Mouse (Mus musculus): Measurements from ENCODE around the gene Lefty1.
A peak's percentile ranks its signal among the peaks of the same experiment; 100 is the strongest.
"Not testable (repeated sequence)": the region's sequence is repeated elsewhere in the genome, so short reads cannot be mapped to it uniquely, and the experiment has no call there.

Gene Lefty1

GRCm38 (mm10) chr1:180956401-180956800 is 21.6 kb downstream of the Lefty1 start:
- no peak for DNase-seq (ENCODE audit: low spot score)

GRCm38 (mm10) chr1:180956973-180957381 is 22.2 kb downstream of the Lefty1 start:
- no peak for DNase-seq (ENCODE audit: low spot score)

- DNase-seq (ENCODE audit: low spot score), result no peak
These were observed 23.2 kb downstream of the Lefty1 start for GRCm38 (mm10) chr1:180957989-180958388.

GRCm38 (mm10) chr1:180958797-180959196 is 24.0 kb downstream of the Lefty1 start:
- DNase-seq (ENCODE audit: low spot score), result no peak

- no peak for DNase-seq (ENCODE audit: low spot score)
These were observed 31.0 kb downstream of the Lefty1 start for GRCm38 (mm10) chr1:180965786-180966185.

- DNase-seq (ENCODE audit: low spot score), result no peak
These were observed 31.7 kb downstream of the Lefty1 start for GRCm38 (mm10) chr1:180966542-180966941.

- no peak for DNase-seq (ENCODE audit: low spot score)
These were observed 32.4 kb downstream of the Lefty1 start for GRCm38 (mm10) chr1:180967261-180967660.

GRCm38 (mm10) chr1:180972941-180973340 is 38.1 kb downstream of the Lefty1 start:
- DNase-seq (ENCODE audit: low spot score), result no peak

- DNase-seq (ENCODE audit: low spot score), result peak; percentile 76
These were observed 39.4 kb downstream of the Lefty1 start for GRCm38 (mm10) chr1:180974126-180974746.

GRCm38 (mm10) chr1:180976110-180976679 is 41.4 kb downstream of the Lefty1 start:
- peak; percentile 52 for DNase-seq (ENCODE audit: low spot score)

GRCm38 (mm10) chr1:180979484-180980251 is 44.8 kb downstream of the Lefty1 start:
- DNase-seq (ENCODE audit: low spot score), result no peak

GRCm38 (mm10) chr1:180980464-180980863 is 45.6 kb downstream of the Lefty1 start:
- DNase-seq (ENCODE audit: low spot score), result peak; percentile 18

- not testable (repeated sequence) for DNase-seq (ENCODE audit: low spot score)
These were observed 46.6 kb downstream of the Lefty1 start for GRCm38 (mm10) chr1:180981298-180982046.

GRCm38 (mm10) chr1:180986701-180987100 is 51.9 kb downstream of the Lefty1 start:
- no peak for DNase-seq (ENCODE audit: low spot score)

GRCm38 (mm10) chr1:180987759-180988158 is 52.9 kb downstream of the Lefty1 start:
- DNase-seq (ENCODE audit: low spot score), result peak; percentile 85
